Mouse (Mus musculus) thymus, adult 2 months (tissue): ENCODE measurements around the gene Coq8b.

Experiments
- CTCF ChIP-seq: fragments of 200-500 bp; IDR thresholded peaks from 2 replicates; pipeline ENCODE4 v1.5.1; 2012; ENCODE audit warnings: mild to moderate bottlenecking, control low read depth, low read length, moderate library complexity, borderline replicate concordance; ENCODE audit not compliant: control insufficient read depth, poor library complexity, insufficient read depth; ENCODE audit errors: extremely low read depth
- POLR2A ChIP-seq: fragments of 200-500 bp; IDR thresholded peaks from 2 replicates; pipeline ENCODE4 v1.6.1; 2012; ENCODE audit warnings: mild to moderate bottlenecking, low read length, control low read depth, moderate library complexity; ENCODE audit not compliant: control insufficient read depth, poor library complexity, insufficient read depth; ENCODE audit errors: extremely low read depth

DNA sequence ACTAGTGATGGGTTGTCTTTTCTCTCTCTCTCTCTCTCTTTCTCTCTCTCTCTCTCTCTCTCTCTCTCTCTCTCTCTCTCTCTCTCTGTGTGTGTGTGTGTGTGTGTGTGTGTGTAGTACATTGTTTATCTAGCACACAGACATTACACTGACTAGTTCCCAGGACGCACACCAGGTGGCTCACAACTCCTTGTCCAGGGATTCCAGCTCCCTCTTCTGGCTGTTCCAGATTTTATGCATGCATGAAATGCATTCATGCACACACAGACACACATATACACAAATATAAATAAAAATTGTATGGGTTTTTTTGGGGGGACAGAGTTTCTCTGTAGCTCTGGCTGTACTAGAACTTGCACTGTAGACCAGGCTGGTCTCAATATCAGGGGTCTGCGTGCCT lies 4.7 kb downstream of the Coq8b start:
- no peak for TF ChIP-seq CTCF
- TF ChIP-seq POLR2A, result no peak
